Mouse (Mus musculus): ENCODE measurements around the gene Gpr156.
"Not testable (repeated sequence)": the region's sequence is repeated elsewhere in the genome, so short reads cannot be mapped to it uniquely, and the experiment has no call there.

Gene Gpr156

DNA sequence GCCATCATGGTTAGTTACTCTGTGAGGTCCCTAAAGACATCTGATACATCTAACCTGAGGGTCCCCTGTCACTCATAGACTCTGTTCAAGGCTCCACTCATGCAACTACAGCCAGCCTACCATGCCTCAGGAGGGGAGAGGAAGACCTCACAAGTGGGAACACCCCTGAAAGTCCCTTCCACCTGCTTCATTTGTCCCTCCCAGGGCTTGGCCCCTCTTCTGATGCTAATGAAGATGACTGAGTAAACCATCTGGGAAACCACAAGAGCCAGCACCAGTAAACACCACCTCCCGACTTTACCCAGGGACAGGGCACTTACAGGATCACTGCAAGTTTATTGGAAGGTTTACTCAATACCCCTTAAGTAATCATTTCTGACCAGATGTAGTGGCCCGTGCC lies 85.5 kb downstream of the Gpr156 start:
- DNase-seq (ENCODE audit: low spot score), result no peak

- DNase-seq (ENCODE audit: low spot score), result no peak
These were observed 86.2 kb downstream of the Gpr156 start for GRCm38 (mm10) chr16:38002485-38002884.

GRCm38 (mm10) chr16:38004486-38005020 lies 88.3 kb downstream of the Gpr156 start:
- DNase-seq (ENCODE audit: low spot score), result no peak

DNA sequence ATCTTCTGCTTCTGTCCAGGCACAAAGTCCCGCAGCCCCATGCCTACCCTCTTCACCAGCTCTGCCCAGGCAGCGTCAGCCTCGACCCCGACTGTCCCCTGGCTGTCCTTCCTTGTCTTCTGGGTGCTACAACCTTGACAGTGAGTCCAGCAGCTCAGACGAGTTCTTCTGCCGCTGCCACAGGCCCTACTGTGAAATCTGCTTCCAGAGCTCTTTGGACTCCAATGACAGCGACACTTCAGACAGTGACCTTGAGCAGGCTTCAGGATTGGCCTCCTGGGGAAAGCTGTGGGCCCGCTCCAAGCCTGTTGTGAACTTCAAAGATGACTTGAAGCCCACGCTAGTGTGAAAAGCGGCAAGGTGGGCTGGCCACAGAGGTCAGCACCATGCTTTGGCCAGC lies 89.2 kb downstream of the Gpr156 start:
- DNase-seq (ENCODE audit: low spot score), result no peak

DNA sequence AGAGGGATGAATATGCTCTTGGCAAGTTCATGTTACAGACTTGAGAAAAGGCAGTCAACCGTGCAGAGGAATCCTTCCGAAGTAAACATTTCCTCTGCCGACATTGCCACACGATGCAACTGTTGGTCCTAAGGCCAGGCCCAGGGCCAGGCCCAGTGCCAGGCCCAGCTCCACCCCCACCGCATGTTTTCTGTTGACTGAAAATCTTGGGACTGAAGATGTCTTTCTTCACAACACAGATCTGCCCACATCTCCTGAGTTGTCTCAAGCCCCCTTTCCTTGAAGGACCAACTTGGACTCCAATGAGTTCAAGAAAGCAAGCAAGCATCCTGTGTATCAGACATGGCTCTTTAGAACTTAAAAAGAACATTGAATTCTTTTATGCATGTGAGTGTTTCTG lies 92.1 kb downstream of the Gpr156 start:
- no peak for DNase-seq (ENCODE audit: low spot score)

DNA sequence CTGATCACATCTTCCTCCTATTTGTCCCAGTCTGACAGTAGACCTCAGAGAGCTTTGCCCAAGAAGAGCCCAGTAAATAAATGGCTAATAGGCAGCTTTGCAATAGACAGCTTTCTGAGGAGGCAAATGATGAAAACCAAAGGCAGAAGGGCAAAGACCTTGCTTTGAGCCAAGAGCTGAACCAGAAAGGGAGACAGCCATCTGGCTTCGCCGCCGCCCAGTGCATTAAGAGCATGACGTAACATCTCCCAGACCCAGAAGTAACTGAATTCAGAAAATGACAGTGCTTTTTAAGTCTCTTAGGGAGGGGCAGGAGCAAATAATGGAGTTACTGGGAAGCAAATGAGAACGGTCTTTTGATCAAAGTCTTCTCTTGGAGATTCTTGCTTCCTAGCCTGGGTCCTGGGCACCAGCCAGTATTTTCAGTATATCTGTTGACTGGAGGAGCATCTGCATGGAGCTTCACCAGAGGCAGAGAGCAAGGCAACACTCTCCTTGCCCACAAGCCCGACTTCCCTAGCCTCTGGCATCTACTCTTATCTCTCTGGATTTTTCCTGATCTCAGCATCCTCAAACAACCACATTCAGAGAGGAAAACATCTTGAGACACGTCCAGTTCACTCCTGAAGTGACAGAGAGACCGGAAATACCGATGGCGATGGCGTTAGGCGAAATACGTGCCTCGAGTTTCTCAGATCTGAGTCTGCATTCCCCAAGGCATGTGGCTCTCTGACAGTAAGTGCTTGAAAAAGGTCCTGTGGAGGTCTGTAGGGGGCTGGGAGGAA lies 92.9 kb downstream of the Gpr156 start:
- no peak for DNase-seq (ENCODE audit: low spot score)

DNA sequence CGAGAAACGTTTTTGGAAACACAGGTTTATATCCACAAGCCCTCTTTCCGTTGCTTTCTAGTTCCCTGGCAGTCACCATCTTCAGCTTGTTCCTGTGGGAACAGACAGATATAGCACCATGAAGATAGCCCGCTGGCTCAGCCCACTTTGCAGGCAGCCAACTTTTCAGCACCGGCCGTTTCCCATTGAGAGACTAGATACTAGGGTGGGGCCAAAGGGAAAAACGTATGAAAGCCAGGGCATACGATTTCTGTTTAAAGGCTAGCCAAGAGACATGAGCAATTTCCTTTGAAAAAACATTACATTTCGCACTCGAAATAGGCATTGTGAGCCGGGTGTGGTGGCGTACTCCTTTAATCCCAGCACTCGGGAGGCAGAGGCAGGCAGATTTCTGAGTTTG lies 95.2 kb downstream of the Gpr156 start:
- DNase-seq (ENCODE audit: low spot score), result no peak

DNA sequence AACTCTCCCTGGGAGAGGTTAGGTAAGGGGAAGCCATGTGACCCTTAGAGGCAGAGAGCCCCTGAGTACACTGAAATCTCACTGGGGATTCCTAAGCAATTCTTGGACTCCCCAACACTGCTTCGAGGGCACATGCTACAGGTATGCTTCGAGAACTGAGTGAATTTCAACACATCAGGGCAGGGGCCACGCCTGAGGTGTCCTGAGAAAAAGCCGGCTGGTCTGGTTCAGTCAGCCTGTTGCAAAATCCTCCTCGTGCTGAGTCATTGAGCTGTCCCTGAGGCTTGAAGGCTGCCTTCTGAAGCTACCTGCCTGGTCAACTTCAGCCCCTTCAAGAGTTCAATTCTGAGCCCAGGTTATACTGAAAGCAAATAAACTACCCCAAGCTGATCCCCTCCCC lies 96.1 kb downstream of the Gpr156 start:
- no peak for DNase-seq (ENCODE audit: low spot score)

DNA sequence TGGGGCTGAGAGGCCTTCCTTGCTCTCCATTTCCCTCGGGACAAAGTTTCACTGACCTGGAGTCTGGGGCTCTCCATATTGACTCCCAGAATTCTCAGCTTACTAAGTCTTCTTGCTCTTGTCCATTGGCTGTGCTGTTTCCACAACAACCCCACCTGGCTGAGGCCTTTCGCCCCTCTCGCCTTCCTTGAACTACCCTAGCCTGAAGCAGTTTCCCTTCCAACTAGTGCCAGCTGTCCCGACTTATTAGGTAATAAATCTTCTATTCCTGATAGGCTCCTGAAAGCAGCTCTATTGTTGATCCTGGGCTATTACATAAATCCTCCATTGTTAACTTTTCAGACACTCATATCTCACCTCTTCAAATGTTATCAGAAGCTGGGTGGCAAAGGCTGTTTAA lies 96.6 kb downstream of the Gpr156 start:
- no peak for DNase-seq (ENCODE audit: low spot score)

GRCm38 (mm10) chr16:38014951-38015350 lies 98.7 kb downstream of the Gpr156 start:
- DNase-seq (ENCODE audit: low spot score), result no peak

DNA sequence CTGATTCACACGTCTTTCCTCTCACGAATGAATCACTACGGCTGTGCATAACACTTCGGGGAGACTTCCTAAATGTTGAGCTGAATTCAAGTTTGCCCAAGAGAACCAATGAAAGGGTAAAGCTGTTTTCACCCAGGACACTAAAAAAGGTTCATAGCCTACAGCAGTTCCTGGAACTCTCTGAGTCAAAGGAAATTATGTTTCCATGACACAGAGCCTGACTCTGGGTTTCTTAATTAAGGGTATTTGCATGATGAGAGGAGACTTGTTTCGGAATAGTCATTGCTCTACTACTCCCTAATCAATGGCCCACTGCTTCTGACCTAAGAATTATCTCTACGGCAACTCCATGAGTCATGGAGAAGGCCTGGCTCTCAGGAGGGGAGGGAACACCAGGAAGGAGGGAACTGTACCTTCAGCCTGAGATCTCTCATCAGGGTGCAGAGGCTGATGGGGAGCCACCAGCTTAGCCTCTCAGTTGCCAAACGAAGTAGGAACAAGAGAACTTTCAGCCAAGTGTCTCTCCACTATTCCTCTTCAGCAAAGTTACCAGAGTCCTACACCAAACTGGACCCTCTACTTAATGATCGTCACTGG lies 100.7 kb downstream of the Gpr156 start:
- no peak for DNase-seq (ENCODE audit: low spot score)

DNA sequence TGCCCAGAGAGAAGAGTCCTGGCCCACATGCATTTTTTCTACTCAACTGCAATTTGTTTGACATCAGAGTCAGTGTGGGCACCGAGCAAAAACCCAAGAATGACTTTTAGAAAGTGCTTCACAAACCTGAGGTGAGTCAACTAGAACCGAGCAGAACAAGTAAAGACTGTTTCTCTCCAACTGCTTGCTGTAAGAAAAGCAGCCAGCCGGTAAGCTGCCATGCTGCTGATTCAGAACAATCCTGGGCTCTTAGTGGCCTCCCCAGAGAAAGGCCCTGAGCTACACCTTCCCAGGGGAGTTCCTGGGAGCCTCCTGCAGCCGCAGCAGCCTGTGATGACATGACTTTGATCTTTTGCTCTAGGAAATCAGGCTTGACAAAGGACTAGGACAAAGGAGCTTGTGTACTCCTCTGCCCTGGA lies 101.7 kb downstream of the Gpr156 start:
- DNase-seq (ENCODE audit: low spot score), result no peak

DNA sequence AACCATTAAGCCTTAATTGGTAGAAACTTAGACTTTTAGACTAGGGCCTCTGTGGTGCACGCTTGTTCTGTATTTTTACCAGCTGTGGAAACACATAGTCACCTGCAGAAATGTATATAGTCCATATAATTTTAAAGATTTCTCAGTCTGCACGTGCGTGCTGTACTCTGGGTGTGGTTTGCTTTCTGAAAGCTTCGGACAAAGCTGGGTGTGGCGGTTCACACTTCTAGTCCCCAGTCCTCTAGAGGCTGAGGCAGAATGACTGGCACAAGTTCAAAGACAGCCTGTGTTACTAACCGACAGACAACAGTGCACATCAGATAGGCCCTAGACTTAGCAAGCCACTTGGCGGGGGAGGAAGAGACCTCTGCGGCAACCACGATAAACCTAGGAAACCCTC lies 116.3 kb downstream of the Gpr156 start:
- no peak for DNase-seq (ENCODE audit: low spot score)

DNA sequence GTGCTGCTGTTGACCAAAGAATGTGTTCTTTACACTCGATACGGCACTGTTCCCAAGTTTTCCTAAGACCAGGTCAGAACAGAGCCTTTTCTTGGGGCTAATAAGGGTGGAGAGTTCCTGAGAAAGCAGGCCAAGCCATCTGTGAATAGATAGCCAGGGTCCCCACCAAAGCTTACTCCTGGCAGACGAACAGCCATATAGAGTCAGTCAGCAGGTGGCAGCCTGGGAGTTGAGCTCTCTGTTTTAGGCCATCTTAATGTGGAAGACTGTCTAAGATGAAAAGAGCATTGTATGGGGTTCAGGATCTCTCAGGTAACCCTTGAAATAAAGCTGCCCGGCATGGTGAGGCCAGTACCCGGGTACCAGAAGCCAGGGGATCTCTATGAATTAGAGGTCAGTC lies 116.8 kb downstream of the Gpr156 start:
- DNase-seq (ENCODE audit: low spot score), result no peak

DNA sequence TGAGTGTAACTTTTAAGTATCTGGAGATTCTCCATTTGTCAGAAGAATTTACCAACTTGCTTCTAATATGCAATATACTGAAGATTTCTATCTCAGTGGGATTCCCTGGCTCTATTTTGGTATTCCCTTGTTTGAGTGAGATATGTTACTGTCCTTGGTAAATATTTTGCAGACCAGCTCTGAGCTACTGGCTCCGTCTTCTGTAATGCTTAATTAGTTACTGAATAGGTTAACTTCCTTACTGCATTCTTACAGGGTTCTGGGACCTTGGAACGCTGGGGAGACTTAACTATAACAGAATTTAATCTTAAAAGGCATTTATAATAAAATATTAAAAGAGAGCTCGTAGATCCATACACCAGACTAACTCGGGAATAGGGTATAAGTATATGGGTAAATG lies 121.8 kb downstream of the Gpr156 start:
- DNase-seq (ENCODE audit: low spot score), result not testable (repeated sequence)

GRCm38 (mm10) chr16:38042160-38042559 lies 125.9 kb downstream of the Gpr156 start:
- DNase-seq (ENCODE audit: low spot score), result no peak

GRCm38 (mm10) chr16:38044551-38044950 lies 128.3 kb downstream of the Gpr156 start:
- peak; percentile 68 for DNase-seq (ENCODE audit: low spot score)

- DNase-seq (ENCODE audit: low spot score), result no peak
These were observed 131.7 kb downstream of the Gpr156 start for GRCm38 (mm10) chr16:38047781-38048558.

Data from testis, postnatal 14 days (tissue).